Mouse (Mus musculus) midbrain, embryonic 10.5 days (tissue): Measurements from ENCODE around the gene Gm20379. TPM values are rescaled to one million over a fixed set of nuclear protein-coding genes. Genes with fewer than 3 reads are reported as not detected.

ENCODE experiments used
- DNase-seq: peaks from one replicate; pipeline ENCODE4 v3.0.0-alpha.2; 2017; ENCODE audit warnings: low spot score
- H3K27ac ChIP-seq: fragments of 300-500 bp; sonication (generic); replicated peaks from 2 replicates; pipeline ENCODE4 v1.5.1; 2016; ENCODE audit warnings: mild to moderate bottlenecking
- H3K27me3 ChIP-seq: fragments of 300-500 bp; sonication (generic); 2 replicates; pipeline ENCODE4 v1.6.1; 2016; ENCODE audit warnings: low read depth, mild to moderate bottlenecking; ENCODE audit not compliant: poor library complexity, severe bottlenecking
- H3K36me3 ChIP-seq: fragments of 300-500 bp; sonication (generic); 2 replicates; pipeline ENCODE4 v1.6.1; 2016; ENCODE audit warnings: mild to moderate bottlenecking, moderate library complexity
- H3K4me1 ChIP-seq: fragments of 300-500 bp; sonication (generic); 2 replicates; pipeline ENCODE4 v1.6.1; 2016
- H3K4me3 ChIP-seq: fragments of 300-500 bp; sonication (generic); 2 replicates; pipeline ENCODE4 v1.5.1; 2016; ENCODE audit warnings: mild to moderate bottlenecking, moderate library complexity
- H3K9me3 ChIP-seq: fragments of 300-500 bp; sonication (generic); replicated peaks from 2 replicates; pipeline ENCODE4 v1.6.1; 2016; ENCODE audit warnings: mild to moderate bottlenecking
- WGBS: fragments of 180-500 bp; shearing (Covaris S2); methylation state at CpG from one replicate; pipeline ENCODE4 v1.1.7; 2016; 5-methylcytosine and 5-hydroxymethylcytosine counted together
- polyA plus RNA-seq: library from polyadenylated mRNA; unstranded; fragments of >200 nt; fragmentation: Nextera tagmentation; extraction: Ambion mirVana; gene quantifications from 2 replicates; pipeline ENCODE4 v1.2.1, GENCODE M21; 2016

Gene Gm20379
- polyA plus RNA-seq, 1 experiment from 2014 or later, result 0.89 TPM

- no peak for DNase-seq
- H3K4me1 ChIP-seq, result no peaks in the 10 kb centered on the region
- H3K27me3 ChIP-seq, result no peaks in the 10 kb centered on the region
- H3K9me3 ChIP-seq, result no peaks in the 10 kb centered on the region
- H3K4me3 ChIP-seq, result no peak overlapping the region
- peaks cover 90% of the 10 kb centered on the region for H3K36me3 ChIP-seq
- WGBS, result 96% methylated on average over 8 of the region's 8 CpGs
- no peak overlapping the region for H3K27ac ChIP-seq
Observed at GRCm38 (mm10) chr13:92344033-92344432, 38.3 kb downstream of the Gm20379 start.

- H3K4me3 ChIP-seq, result no peak overlapping the region
- H3K27ac ChIP-seq, result no peak overlapping the region
- no peaks in the 10 kb centered on the region for H3K27me3 ChIP-seq
- whole genome bisulfite sequencing, result 83% methylated on average over 5 of the region's 5 CpGs
- DNase-seq, result no peak
- H3K36me3 ChIP-seq, result peaks cover 90% of the 10 kb centered on the region
- no peaks in the 10 kb centered on the region for H3K9me3 ChIP-seq
- H3K4me1 ChIP-seq, result no peaks in the 10 kb centered on the region
Observed at GRCm38 (mm10) chr13:92346338-92346737, 40.6 kb downstream of the Gm20379 start.

- Histone ChIP-seq H3K36me3 (peaks cover 58% of the 10 kb centered on the region), H3K27me3 (no peaks in the 10 kb centered on the region), H3K9me3 (no peaks in the 10 kb centered on the region), H3K27ac (no peak overlapping the region), H3K4me3 (no peak overlapping the region), H3K4me1 (peaks cover 22% of the 10 kb centered on the region)
- 97% methylated on average over 6 of the region's 6 CpGs for WGBS
- no peak for DNase-seq
Observed at GRCm38 (mm10) chr13:92351100-92351499, 45.3 kb downstream of the Gm20379 start.

- H3K4me1 ChIP-seq, result peaks cover 34% of the 10 kb centered on the region
- H3K9me3 ChIP-seq, result no peaks in the 10 kb centered on the region
- peak overlapping the region; percentile 83 for H3K4me3 ChIP-seq
- peaks cover 55% of the 10 kb centered on the region for H3K36me3 ChIP-seq
- DNase-seq, result no peak
- H3K27ac ChIP-seq, result peak overlapping the region; percentile 96
- 33% methylated on average over 4 of the region's 4 CpGs for WGBS
- no peaks in the 10 kb centered on the region for H3K27me3 ChIP-seq
Observed at GRCm38 (mm10) chr13:92353956-92354355, 48.2 kb downstream of the Gm20379 start.

GRCm38 (mm10) chr13:92354456-92355271, 48.9 kb downstream of the Gm20379 start, which contains the start of the genes Dhfr and Msh3:
Dhfr (plus strand) TSS chr13:92354726.
Msh3 (minus strand) TSS chr13:92355003.
- Histone ChIP-seq H3K9me3 (no peaks in the 10 kb centered on the region), H3K27me3 (no peaks in the 10 kb centered on the region), H3K4me3 (peak within 1 kb of the TSS; percentile 83), H3K4me1 (peaks cover 34% of the 10 kb centered on the region), H3K36me3 (peaks cover 57% of the 10 kb centered on the region), H3K27ac (peak within 1 kb of the TSS; percentile 96)
- peak; percentile 100 for DNase-seq
- under 1% methylated on average over 72 of the region's 76 CpGs for WGBS

GRCm38 (mm10) chr13:92355272-92355643, 49.5 kb downstream of the Gm20379 start:
- WGBS, result under 1% methylated on average over 24 of the region's 24 CpGs
- Histone ChIP-seq H3K9me3 (no peaks in the 10 kb centered on the region), H3K4me1 (peaks cover 34% of the 10 kb centered on the region), H3K4me3 (peak overlapping the region; percentile 83), H3K27ac (peak overlapping the region; percentile 96), H3K36me3 (peaks cover 60% of the 10 kb centered on the region), H3K27me3 (no peaks in the 10 kb centered on the region)
- no peak for DNase-seq

GRCm38 (mm10) chr13:92356376-92356775, 50.6 kb downstream of the Gm20379 start:
- 83% methylated on average over 7 of the region's 7 CpGs for WGBS
- Histone ChIP-seq H3K4me1 (peaks cover 34% of the 10 kb centered on the region), H3K9me3 (no peaks in the 10 kb centered on the region), H3K27ac (no peak overlapping the region), H3K27me3 (no peaks in the 10 kb centered on the region), H3K4me3 (peak overlapping the region; percentile 83), H3K36me3 (peaks cover 60% of the 10 kb centered on the region)
- no peak for DNase-seq

Other genes starting within 250 kb of the Gm20379 start
- gene Rasgrf2, start 174.3 kb upstream of the Gm20379 start, polyA plus RNA-seq, result not detected in 2 replicates
- gene Dhfr, start 48.7 kb downstream of the Gm20379 start, polyA plus RNA-seq, result 24.9 and 28.5 TPM in 2 replicates
- 31.0 and 31.2 TPM in 2 replicates for gene Msh3, start 49.0 kb downstream of the Gm20379 start, polyA plus RNA-seq
- gene Ankrd34b, start 119.9 kb downstream of the Gm20379 start, polyA plus RNA-seq, result 0.09 and 0.11 TPM in 2 replicates
- 0.16 TPM in 1 of 2 replicates, not detected in the other for gene Fam151b, start 178.0 kb downstream of the Gm20379 start, polyA plus RNA-seq
- gene Zfyve16, start 224.9 kb downstream of the Gm20379 start, polyA plus RNA-seq, result 9.5 and 12.3 TPM in 2 replicates